Mouse (Mus musculus): ENCODE measurements at regions not wholly inside any gene's neighbourhood (a gene's known extent, or its start where the extent isn't known, plus 50 kb on each side); places are given as distances from the start of the nearest gene placed in this dataset.

DNA sequence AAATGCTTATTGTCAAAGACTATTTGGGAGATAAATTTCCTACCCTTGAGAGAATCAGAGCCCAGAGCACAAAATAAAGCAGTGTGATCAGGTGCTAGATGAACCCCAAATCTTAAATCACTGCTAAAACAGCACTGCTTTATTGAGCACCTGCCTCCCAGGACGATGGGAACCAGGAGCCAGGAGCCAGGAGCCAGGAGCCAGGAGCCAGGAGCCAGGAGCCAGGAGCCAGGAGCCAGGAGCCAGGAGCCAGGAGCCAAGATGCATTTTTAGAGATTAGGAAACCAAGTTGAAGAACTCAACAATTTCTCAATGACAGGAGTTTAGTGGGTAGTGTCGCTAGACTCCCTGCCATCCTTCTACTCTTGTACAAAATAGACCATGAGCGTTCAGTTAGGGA lies 1396.9 kb downstream of the Gsdmc2 start:
- Histone ChIP-seq H3K36me3 (ENCODE audit: control insufficient read depth, insufficient read depth, low read length, poor library complexity, severe bottlenecking) (no peaks in the 10 kb centered on the region), H3K4me3 (ENCODE audit: low read depth, low read length) (no peak overlapping the region), H3K9me3 (replicated peaks; ENCODE audit: control insufficient read depth, insufficient read depth, low read length, poor library complexity, severe bottlenecking) (no peaks in the 10 kb centered on the region), H3K9ac (ENCODE audit: low read depth, poor library complexity, severe bottlenecking) (no peak overlapping the region), H3K4me1 (ENCODE audit: control insufficient read depth, insufficient read depth, low read length) (no peaks in the 10 kb centered on the region), H3K27ac (ENCODE audit: insufficient read depth, low read length) (no peak overlapping the region), H3K27me3 (ENCODE audit: control insufficient read depth, insufficient read depth, low read length, poor library complexity, severe bottlenecking) (no peaks in the 10 kb centered on the region)
- no peak for TF ChIP-seq CTCF (IDR thresholded peaks at IDR 0.05; ENCODE audit: low read depth, low read length)
- TF ChIP-seq POLR2A (IDR thresholded peaks at IDR 0.05; ENCODE audit: insufficient read depth, low read length): no peak
- TF ChIP-seq EP300 (IDR thresholded peaks at IDR 0.05; ENCODE audit: insufficient read depth, low read depth, low read length): no peak

DNA sequence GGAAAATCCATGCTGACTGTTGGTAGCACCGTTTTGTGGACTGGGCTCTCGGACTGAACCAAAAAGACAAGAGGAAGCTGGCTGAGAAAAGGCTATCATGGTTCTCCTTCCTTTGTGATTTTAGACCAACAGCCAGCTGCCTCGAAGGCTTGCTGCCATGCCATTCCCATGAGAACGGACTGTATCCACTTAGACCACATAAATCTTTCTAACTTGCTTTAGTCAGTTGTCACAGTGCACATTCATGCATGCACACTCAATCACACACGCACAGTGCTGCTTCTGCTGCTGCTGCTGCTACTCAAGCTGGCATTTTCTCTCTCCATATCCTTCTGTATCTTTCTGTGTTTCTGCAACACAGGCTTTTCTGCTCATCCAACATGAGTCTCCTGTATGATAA lies 1405.8 kb downstream of the Gsdmc2 start:
- no peaks in the 10 kb centered on the region for H3K27me3 ChIP-seq (ENCODE audit: control insufficient read depth, insufficient read depth, low read length, poor library complexity, severe bottlenecking)
- TF ChIP-seq POLR2A (IDR thresholded peaks at IDR 0.05; ENCODE audit: insufficient read depth, low read length) (no peak), EP300 (IDR thresholded peaks at IDR 0.05; ENCODE audit: insufficient read depth, low read depth, low read length) (no peak), CTCF (IDR thresholded peaks at IDR 0.05; ENCODE audit: low read depth, low read length) (no peak)
- H3K9me3 ChIP-seq (replicated peaks; ENCODE audit: control insufficient read depth, insufficient read depth, low read length, poor library complexity, severe bottlenecking): no peaks in the 10 kb centered on the region
- no peak overlapping the region for H3K9ac ChIP-seq (ENCODE audit: low read depth, poor library complexity, severe bottlenecking)
- H3K27ac ChIP-seq (ENCODE audit: insufficient read depth, low read length): no peak overlapping the region
- H3K4me1 ChIP-seq (ENCODE audit: control insufficient read depth, insufficient read depth, low read length): no peaks in the 10 kb centered on the region
- no peaks in the 10 kb centered on the region for H3K36me3 ChIP-seq (ENCODE audit: control insufficient read depth, insufficient read depth, low read length, poor library complexity, severe bottlenecking)
- no peak overlapping the region for H3K4me3 ChIP-seq (ENCODE audit: low read depth, low read length)

DNA sequence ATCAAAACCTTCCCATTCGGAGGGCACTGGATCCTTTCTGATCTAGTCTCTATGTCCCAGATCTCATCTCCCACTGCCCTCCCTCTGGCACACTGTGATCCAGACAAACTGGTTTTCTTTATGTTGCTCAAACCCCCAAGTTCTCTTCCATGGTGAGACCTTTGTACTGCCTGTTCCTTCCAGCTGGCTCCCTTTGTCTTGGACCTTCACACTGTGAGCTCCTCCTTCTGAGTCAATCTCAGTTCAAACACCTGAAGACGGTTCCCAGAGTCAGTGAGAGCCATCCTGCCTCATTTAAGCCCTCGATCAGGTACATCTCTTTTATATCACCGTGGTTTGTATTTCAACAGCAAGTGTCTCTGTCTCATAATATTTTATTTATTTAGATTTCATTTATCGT lies 1408.3 kb downstream of the Gsdmc2 start:
- H3K4me1 ChIP-seq (ENCODE audit: control insufficient read depth, insufficient read depth, low read length): no peaks in the 10 kb centered on the region
- no peak overlapping the region for H3K27ac ChIP-seq (ENCODE audit: insufficient read depth, low read length)
- no peak overlapping the region for H3K9ac ChIP-seq (ENCODE audit: low read depth, poor library complexity, severe bottlenecking)
- TF ChIP-seq EP300 (IDR thresholded peaks at IDR 0.05; ENCODE audit: insufficient read depth, low read depth, low read length) (no peak), CTCF (IDR thresholded peaks at IDR 0.05; ENCODE audit: low read depth, low read length) (no peak), POLR2A (IDR thresholded peaks at IDR 0.05; ENCODE audit: insufficient read depth, low read length) (no peak)
- no peaks in the 10 kb centered on the region for H3K27me3 ChIP-seq (ENCODE audit: control insufficient read depth, insufficient read depth, low read length, poor library complexity, severe bottlenecking)
- no peaks in the 10 kb centered on the region for H3K36me3 ChIP-seq (ENCODE audit: control insufficient read depth, insufficient read depth, low read length, poor library complexity, severe bottlenecking)
- no peak overlapping the region for H3K4me3 ChIP-seq (ENCODE audit: low read depth, low read length)
- H3K9me3 ChIP-seq (replicated peaks; ENCODE audit: control insufficient read depth, insufficient read depth, low read length, poor library complexity, severe bottlenecking): no peaks in the 10 kb centered on the region

- Histone ChIP-seq H3K36me3 (ENCODE audit: control insufficient read depth, insufficient read depth, low read length, poor library complexity, severe bottlenecking) (no peaks in the 10 kb centered on the region), H3K9me3 (replicated peaks; ENCODE audit: control insufficient read depth, insufficient read depth, low read length, poor library complexity, severe bottlenecking) (no peaks in the 10 kb centered on the region), H3K9ac (ENCODE audit: low read depth, poor library complexity, severe bottlenecking) (no peak overlapping the region), H3K27me3 (ENCODE audit: control insufficient read depth, insufficient read depth, low read length, poor library complexity, severe bottlenecking) (no peaks in the 10 kb centered on the region), H3K4me1 (ENCODE audit: control insufficient read depth, insufficient read depth, low read length) (no peaks in the 10 kb centered on the region), H3K27ac (ENCODE audit: insufficient read depth, low read length) (no peak overlapping the region), H3K4me3 (ENCODE audit: low read depth, low read length) (no peak overlapping the region)
- TF ChIP-seq CTCF (IDR thresholded peaks at IDR 0.05; ENCODE audit: low read depth, low read length) (no peak), EP300 (IDR thresholded peaks at IDR 0.05; ENCODE audit: insufficient read depth, low read depth, low read length) (no peak), POLR2A (IDR thresholded peaks at IDR 0.05; ENCODE audit: insufficient read depth, low read length) (no peak)
Measured at GRCm38 (mm10) chr15:62435141-62435680, 1409.8 kb downstream of the Gsdmc2 start.

- no peak for TF ChIP-seq EP300 (IDR thresholded peaks at IDR 0.05; ENCODE audit: insufficient read depth, low read depth, low read length)
- TF ChIP-seq CTCF (IDR thresholded peaks at IDR 0.05; ENCODE audit: low read depth, low read length): no peak
- no peak for TF ChIP-seq POLR2A (IDR thresholded peaks at IDR 0.05; ENCODE audit: insufficient read depth, low read length)
- H3K27me3 ChIP-seq (ENCODE audit: control insufficient read depth, insufficient read depth, low read length, poor library complexity, severe bottlenecking): no peaks in the 10 kb centered on the region
Measured at GRCm38 (mm10) chr15:62432742-62433245, 1412.2 kb downstream of the Gsdmc2 start.

GRCm38 (mm10) chr15:62431150-62431678 lies 1413.8 kb downstream of the Gsdmc2 start:
- Histone ChIP-seq H3K9me3 (replicated peaks; ENCODE audit: control insufficient read depth, insufficient read depth, low read length, poor library complexity, severe bottlenecking) (no peaks in the 10 kb centered on the region), H3K27me3 (ENCODE audit: control insufficient read depth, insufficient read depth, low read length, poor library complexity, severe bottlenecking) (no peaks in the 10 kb centered on the region), H3K36me3 (ENCODE audit: control insufficient read depth, insufficient read depth, low read length, poor library complexity, severe bottlenecking) (no peaks in the 10 kb centered on the region), H3K27ac (ENCODE audit: insufficient read depth, low read length) (no peak overlapping the region), H3K4me1 (ENCODE audit: control insufficient read depth, insufficient read depth, low read length) (no peaks in the 10 kb centered on the region), H3K4me3 (ENCODE audit: low read depth, low read length) (no peak overlapping the region), H3K9ac (ENCODE audit: low read depth, poor library complexity, severe bottlenecking) (no peak overlapping the region)
- TF ChIP-seq POLR2A (IDR thresholded peaks at IDR 0.05; ENCODE audit: insufficient read depth, low read length) (no peak), EP300 (IDR thresholded peaks at IDR 0.05; ENCODE audit: insufficient read depth, low read depth, low read length) (peak; percentile 89)

More at GRCm38 (mm10) chr15:62432742-62433245, 1412.2 kb downstream of the Gsdmc2 start:
- H3K4me1 ChIP-seq (ENCODE audit: control insufficient read depth, insufficient read depth, low read length): no peaks in the 10 kb centered on the region
- no peak overlapping the region for H3K4me3 ChIP-seq (ENCODE audit: low read depth, low read length)
- H3K9me3 ChIP-seq (replicated peaks; ENCODE audit: control insufficient read depth, insufficient read depth, low read length, poor library complexity, severe bottlenecking): no peaks in the 10 kb centered on the region
- no peaks in the 10 kb centered on the region for H3K36me3 ChIP-seq (ENCODE audit: control insufficient read depth, insufficient read depth, low read length, poor library complexity, severe bottlenecking)
- no peak overlapping the region for H3K27ac ChIP-seq (ENCODE audit: insufficient read depth, low read length)
- H3K9ac ChIP-seq (ENCODE audit: low read depth, poor library complexity, severe bottlenecking): no peak overlapping the region
